Mouse (Mus musculus) heart, postnatal 0 days (tissue): ENCODE results near the gene Lpar2.

Experiments
- CTCF ChIP-seq: IDR thresholded peaks from 2 replicates; pipeline ENCODE4 v1.5.1; 2016; ENCODE audit warnings: antibody characterized with exemption, control low read depth, low read depth
- EP300 ChIP-seq: IDR thresholded peaks from 2 replicates; pipeline ENCODE4 v1.6.1; 2016; ENCODE audit warnings: antibody characterized with exemption, low read depth

DNA sequence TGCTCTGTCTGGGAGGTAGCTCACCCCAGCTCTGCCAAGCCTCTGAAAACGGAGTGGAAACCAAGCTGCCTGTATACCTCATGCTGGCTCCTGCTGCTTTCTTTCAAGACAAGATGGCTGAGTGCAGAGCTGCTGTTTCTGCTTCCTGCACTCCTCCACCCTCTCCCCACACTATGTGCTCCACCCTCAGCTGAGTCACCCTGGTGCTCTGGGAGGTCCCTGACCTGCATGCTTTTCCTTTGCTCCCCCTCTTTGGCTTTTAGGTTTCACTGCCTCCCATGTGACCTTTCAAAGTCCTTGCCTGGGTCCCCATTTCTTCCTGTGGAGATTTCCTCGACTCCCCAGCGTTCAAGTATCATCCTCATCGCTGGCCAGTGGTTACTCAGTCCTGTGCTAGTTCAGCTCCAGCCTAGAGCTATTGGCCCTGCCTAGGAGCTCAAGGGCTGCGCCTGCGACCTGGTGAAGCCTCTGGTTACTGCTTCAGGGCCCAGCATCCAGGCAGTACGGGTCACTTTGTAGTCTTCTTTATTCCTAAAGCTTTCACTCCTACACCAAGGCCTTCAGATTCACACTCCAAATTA is 28.8 kb downstream of the Lpar2 start:
- TF ChIP-seq CTCF: no peak
- no peak for TF ChIP-seq EP300
